Mouse (Mus musculus): ENCODE data around the gene Hoxd10. TPM values are rescaled to one million over a fixed set of nuclear protein-coding genes. Genes with fewer than 3 reads are reported as not detected.

The Hoxd10 gene
- total and polyA plus RNA-seq, 3 experiments = not detected

- TF ChIP-seq IRF4 (IDR thresholded peaks at IDR 0.05; ENCODE audit: low read depth, low read length) = no peak
Observed at GRCm38 (mm10) chr2:74667842-74668357, 23.8 kb upstream of the Hoxd10 start, which contains the start of gene Hoxd13 (continued).

GRCm38 (mm10) chr2:74668370-74669229, 23.1 kb upstream of the Hoxd10 start:
- Histone ChIP-seq H3K27ac (ENCODE audit: insufficient read depth, low read depth) (no peak overlapping the region), H3K36me3 (replicated peaks in 1 of 2; ENCODE audit: control insufficient read depth in 1 of 2, insufficient read depth in 1 of 2, low read length in 1 of 2) (no peaks in the 10 kb centered on the region), H3K9ac (ENCODE audit: insufficient read depth, low read depth) (no peak overlapping the region), H3K4me1 (ENCODE audit: control insufficient read depth in 1 of 2, insufficient read depth in 2 of 2) (peaks cover 0 to 5% of the 10 kb centered on the region in 2 experiments; a peak in 1 of 4 replicates), H3K9me3 (replicated peaks; ENCODE audit: low read length) (peaks cover 11% of the 10 kb centered on the region), H3K27me3 (replicated peaks) (no peaks in the 10 kb centered on the region), H3K4me3 (replicated peaks in 1 of 3; ENCODE audit: low read depth in 2 of 3, low read length in 2 of 3, poor library complexity in 1 of 3) (no peak overlapping the region), H3K79me2 (replicated peaks; ENCODE audit: control insufficient read depth, extremely low read depth, insufficient read depth, poor library complexity, severe bottlenecking) (no peaks in the 10 kb centered on the region), H3K4me2 (ENCODE audit: insufficient read depth, low read depth, poor library complexity, severe bottlenecking) (no peak overlapping the region)
- dilution Hi-C loops (cut with MboI; ENCODE audit: extremely low pct_ligation_motif_present, extremely low pct_unique_long_range_greater_than_20kb, low sequenced_read_pairs) (no loop called here), in situ Hi-C loops (cut with MboI; ENCODE audit: low pct_ligation_motif_present, low pct_unique_long_range_greater_than_20kb, low sequenced_read_pairs) (loop anchor here (10.0 to 25.0 kb wide), 3 partner anchors 374 to 1081 kb away; partner anchors contain the start of gene Chrna1)
- TF ChIP-seq ZC3H11A (IDR thresholded peaks at IDR 0.05; ENCODE audit: low read depth, low read length) = no peak
- no peak for TF ChIP-seq MEF2A (IDR thresholded peaks at IDR 0.05; ENCODE audit: borderline replicate concordance, low read depth, low read length)
- no peak for DNase-seq (ENCODE audit: extremely low read depth)

- no peak overlapping the region for H3K4me3 ChIP-seq (replicated peaks in 1 of 3; ENCODE audit: low read depth in 2 of 3, low read length in 2 of 3, poor library complexity in 1 of 3)
- in situ Hi-C loops (cut with MboI; ENCODE audit: low pct_ligation_motif_present, low pct_unique_long_range_greater_than_20kb, low sequenced_read_pairs) = loop anchor here (10.0 to 25.0 kb wide), 3 partner anchors 374 to 1082 kb away; partner anchors contain the start of gene Chrna1
- 0 out of 4 replicates have a peak, but pooled peaks cover 0 to 5% of the 10 kb centered on the region in 2 experiments for H3K4me1 ChIP-seq (ENCODE audit: control insufficient read depth in 1 of 2, insufficient read depth in 2 of 2)
- H3K4me2 ChIP-seq (ENCODE audit: insufficient read depth, low read depth, poor library complexity, severe bottlenecking) = no peak overlapping the region
- peaks cover 11% of the 10 kb centered on the region for H3K9me3 ChIP-seq (replicated peaks; ENCODE audit: low read length)
- H3K79me2 ChIP-seq (replicated peaks; ENCODE audit: control insufficient read depth, extremely low read depth, insufficient read depth, poor library complexity, severe bottlenecking) = no peaks in the 10 kb centered on the region
- no peaks in the 10 kb centered on the region for H3K27me3 ChIP-seq (replicated peaks)
- TF ChIP-seq NELFE (IDR thresholded peaks at IDR 0.05; ENCODE audit: low read depth, low read length) = no peak
- DNase-seq (ENCODE audit: extremely low read depth) = no peak
- H3K9ac ChIP-seq (ENCODE audit: insufficient read depth, low read depth) = no peak overlapping the region
- no peak overlapping the region for H3K27ac ChIP-seq (ENCODE audit: insufficient read depth, low read depth)
- H3K36me3 ChIP-seq (replicated peaks in 1 of 2; ENCODE audit: control insufficient read depth in 1 of 2, insufficient read depth in 1 of 2, low read length in 1 of 2) = no peaks in the 10 kb centered on the region
- dilution Hi-C loops (cut with MboI; ENCODE audit: extremely low pct_ligation_motif_present, extremely low pct_unique_long_range_greater_than_20kb, low sequenced_read_pairs) = no loop called here
Observed at GRCm38 (mm10) chr2:74669230-74669578, 22.5 kb upstream of the Hoxd10 start.

- no peak for DNase-seq (ENCODE audit: extremely low read depth)
- TF ChIP-seq NELFE (IDR thresholded peaks at IDR 0.05; ENCODE audit: low read depth, low read length) = no peak
- no peak for TF ChIP-seq ZKSCAN1 (IDR thresholded peaks at IDR 0.05; ENCODE audit: borderline replicate concordance, low read depth, low read length)
- TF ChIP-seq E2F4 (IDR thresholded peaks at IDR 0.05; ENCODE audit: insufficient replicate concordance, low read depth, low read length) = no peak
- no peak for TF ChIP-seq PAX5 (IDR thresholded peaks at IDR 0.05; ENCODE audit: low read length)
- no peak for TF ChIP-seq ELF1 (IDR thresholded peaks at IDR 0.05; ENCODE audit: low read depth, low read length)
- no peak for TF ChIP-seq JUN (IDR thresholded peaks at IDR 0.05; ENCODE audit: insufficient read depth, low read depth, low read length)
- no peak for TF ChIP-seq SIN3A (IDR thresholded peaks at IDR 0.05; ENCODE audit: low read length)
- no peaks in the 10 kb centered on the region for H3K36me3 ChIP-seq (replicated peaks in 1 of 2; ENCODE audit: control insufficient read depth in 1 of 2, insufficient read depth in 1 of 2, low read length in 1 of 2)
- dilution Hi-C loops (cut with MboI; ENCODE audit: extremely low pct_ligation_motif_present, extremely low pct_unique_long_range_greater_than_20kb, low sequenced_read_pairs) = no loop called here
- peaks cover 11% of the 10 kb centered on the region for H3K9me3 ChIP-seq (replicated peaks; ENCODE audit: low read length)
- in situ Hi-C loops (cut with MboI; ENCODE audit: low pct_ligation_motif_present, low pct_unique_long_range_greater_than_20kb, low sequenced_read_pairs) = loop anchor here (10.0 to 25.0 kb wide), 3 partner anchors 375 to 1082 kb away; partner anchors contain the start of gene Chrna1
- no peak overlapping the region for H3K9ac ChIP-seq (ENCODE audit: insufficient read depth, low read depth)
- no peak overlapping the region for H3K27ac ChIP-seq (ENCODE audit: insufficient read depth, low read depth)
- H3K4me2 ChIP-seq (ENCODE audit: insufficient read depth, low read depth, poor library complexity, severe bottlenecking) = no peak overlapping the region
- H3K79me2 ChIP-seq (replicated peaks; ENCODE audit: control insufficient read depth, extremely low read depth, insufficient read depth, poor library complexity, severe bottlenecking) = no peaks in the 10 kb centered on the region
- H3K4me1 ChIP-seq (ENCODE audit: control insufficient read depth in 1 of 2, insufficient read depth in 2 of 2) = 0 out of 4 replicates have a peak, but pooled peaks cover 0 to 5% of the 10 kb centered on the region in 2 experiments
- no peak overlapping the region for H3K4me3 ChIP-seq (replicated peaks in 1 of 3; ENCODE audit: low read depth in 2 of 3, low read length in 2 of 3, poor library complexity in 1 of 3)
- no peaks in the 10 kb centered on the region for H3K27me3 ChIP-seq (replicated peaks)
Observed at GRCm38 (mm10) chr2:74669650-74670235, 22.0 kb upstream of the Hoxd10 start.
